Mouse (Mus musculus) ES-Bruce4 (cell line): Measurements from ENCODE around the gene Hsf2bp.

Experiments
- CTCF ChIP-seq: IDR thresholded peaks from one replicate; pipeline ENCODE4 v1.8.1; 2011; ENCODE audit warnings: low read depth, low read length
- POLR2A ChIP-seq: IDR thresholded peaks from one replicate; pipeline ENCODE4 v1.8.1; 2011; ENCODE audit warnings: low read length; ENCODE audit not compliant: insufficient read depth

- TF ChIP-seq POLR2A (no peak), CTCF (no peak)
These were observed 42.8 kb downstream of the Hsf2bp start for GRCm38 (mm10) chr17:31993354-31993753.
